Comparison of ENCODE assay signal across 25 mouse cellular contexts in the genomic region with DNA sequence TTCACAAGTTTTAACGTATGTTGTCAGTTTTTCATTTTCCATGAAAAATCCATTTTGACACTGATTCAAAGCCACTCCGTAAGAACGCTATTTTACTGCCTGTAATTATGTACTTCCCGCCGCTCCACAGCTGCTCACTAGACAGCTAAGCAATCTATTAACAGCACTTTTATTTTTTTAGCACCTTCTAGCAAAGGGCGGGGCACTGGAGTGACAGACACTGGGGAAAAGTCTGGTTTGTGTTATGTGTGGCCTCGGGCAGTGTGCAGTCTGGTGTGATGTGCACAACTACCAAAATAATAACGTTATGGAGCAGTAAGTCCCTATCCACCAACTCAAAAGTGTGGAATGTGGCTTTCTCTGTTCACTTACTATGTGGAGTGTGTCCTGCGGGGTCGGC.
DNase-seq lines count a peak whose midpoint lies in the region; ATAC-seq and TF ChIP-seq lines count a peak whose summit lies in the region.
"Had no signal": no experiment of that assay in that cellular context is flagged by ENCODE, and none has a peak within 500 bp of the region (broad histone marks: within the 10 kb centered on the region; RNA-seq: fewer than 3 reads in every experiment).

No protein-coding gene starts in this region.

- ATAC-seq in forebrain, embryonic 14.5 days = no peak
- no peak for ATAC-seq in midbrain, postnatal 0 days (ENCODE audit: low FRiP score)
- no peak for ATAC-seq in midbrain, embryonic 16.5 days
- ATAC-seq in limb, embryonic 12.5 days (ENCODE audit: insufficient number of reproducible peaks, insufficient read depth, low FRiP score, low TSS enrichment, low read depth) = peak; percentile 73
- peak; percentile 45; the same call in 1 of the 2 replicates for ATAC-seq in neural tube, embryonic 15.5 days (ENCODE audit: low FRiP score)
- ATAC-seq: liver, postnatal 0 days; lung, postnatal 0 days had no signal

- H3K4me1 ChIP-seq in forebrain, embryonic 14.5 days (ENCODE audit: control insufficient read depth, insufficient read depth, low read length) = no peaks in the 10 kb centered on the region
- no peaks in the 10 kb centered on the region for H3K4me1 ChIP-seq in forebrain, embryonic 10.5 days
- H3K4me1 ChIP-seq in midbrain, postnatal 0 days (ENCODE audit: insufficient read depth, low read length) = no peaks in the 10 kb centered on the region
- no peaks in the 10 kb centered on the region for H3K4me1 ChIP-seq in midbrain, embryonic 16.5 days (ENCODE audit: control insufficient read depth, insufficient read depth, low read length)
- H3K4me1 ChIP-seq in limb, embryonic 12.5 days (replicated peaks) = peaks cover 5% of the 10 kb centered on the region
- H3K4me1 ChIP-seq in neural tube, embryonic 15.5 days = no peaks in the 10 kb centered on the region
- H3K4me1 ChIP-seq: heart, embryonic 15.5 days; kidney, embryonic 15.5 days; midbrain, embryonic 10.5 days had no signal

- no peaks in the 10 kb centered on the region; the same call in 1 of the 2 replicates for H3K9me3 ChIP-seq in forebrain, embryonic 14.5 days (replicated peaks; ENCODE audit: control insufficient read depth, low read length)
- H3K9me3 ChIP-seq in forebrain, embryonic 10.5 days = no peaks in the 10 kb centered on the region; the same call in 1 of the 2 replicates
- no peaks in the 10 kb centered on the region for H3K9me3 ChIP-seq in midbrain, postnatal 0 days (ENCODE audit: low read length)
- 0 out of 2 replicates have a peak, but pooled peaks cover 3% of the 10 kb centered on the region for H3K9me3 ChIP-seq in midbrain, embryonic 16.5 days (replicated peaks; ENCODE audit: control insufficient read depth, low read length, poor library complexity, severe bottlenecking)
- peaks cover 18% of the 10 kb centered on the region; the same call in 1 of the 2 replicates for H3K9me3 ChIP-seq in limb, embryonic 12.5 days
- no peaks in the 10 kb centered on the region for H3K9me3 ChIP-seq in neural tube, embryonic 15.5 days (replicated peaks)
- H3K9me3 ChIP-seq: heart, embryonic 15.5 days had no signal

- no peak overlapping the region for H3K4me3 ChIP-seq in forebrain, embryonic 14.5 days (ENCODE audit: low read depth, low read length)
- H3K4me3 ChIP-seq in forebrain, embryonic 10.5 days = no peak overlapping the region
- H3K4me3 ChIP-seq in midbrain, postnatal 0 days (ENCODE audit: low read depth, low read length) = no peak overlapping the region
- no peak overlapping the region for H3K4me3 ChIP-seq in midbrain, embryonic 16.5 days (ENCODE audit: low read depth, low read length)
- no peak overlapping the region for H3K4me3 ChIP-seq in limb, embryonic 12.5 days (replicated peaks)
- no peak overlapping the region for H3K4me3 ChIP-seq in neural tube, embryonic 15.5 days (replicated peaks)
- H3K4me3 ChIP-seq: gastrocnemius, adult 2 months; heart, embryonic 15.5 days; kidney, embryonic 15.5 days; midbrain, embryonic 10.5 days had no signal

- H3K27ac ChIP-seq in forebrain, embryonic 14.5 days (ENCODE audit: low read depth, low read length) = no peak overlapping the region
- no peak overlapping the region for H3K27ac ChIP-seq in forebrain, embryonic 10.5 days
- H3K27ac ChIP-seq in midbrain, postnatal 0 days (ENCODE audit: low read depth, low read length) = no peak overlapping the region
- H3K27ac ChIP-seq in midbrain, embryonic 16.5 days (ENCODE audit: low read length) = no peak overlapping the region
- H3K27ac ChIP-seq in limb, embryonic 12.5 days = no peak overlapping the region
- H3K27ac ChIP-seq in neural tube, embryonic 15.5 days (replicated peaks) = no peak overlapping the region
- H3K27ac ChIP-seq: gastrocnemius, adult 2 months; heart, embryonic 15.5 days; kidney, embryonic 15.5 days; macrophage; midbrain, embryonic 10.5 days had no signal

- no peak overlapping the region for H3K4me2 ChIP-seq in forebrain, embryonic 14.5 days (ENCODE audit: low read length)
- H3K4me2 ChIP-seq in midbrain, postnatal 0 days (ENCODE audit: low read depth, low read length, poor library complexity, severe bottlenecking) = no peak overlapping the region
- no peak overlapping the region for H3K4me2 ChIP-seq in midbrain, embryonic 16.5 days (ENCODE audit: low read length)
- no peak overlapping the region for H3K4me2 ChIP-seq in limb, embryonic 12.5 days
- no peak overlapping the region for H3K4me2 ChIP-seq in neural tube, embryonic 15.5 days
- H3K4me2 ChIP-seq: heart, embryonic 15.5 days; kidney, embryonic 15.5 days; liver, embryonic 11.5 days had no signal

- WGBS in forebrain, embryonic 14.5 days = 81% methylated on average over 10 of the region's 10 CpGs
- 88% methylated on average over 10 of the region's 10 CpGs for WGBS in forebrain, embryonic 10.5 days
- WGBS in midbrain, postnatal 0 days = 67% methylated on average over 10 of the region's 10 CpGs
- 78% methylated on average over 10 of the region's 10 CpGs for WGBS in midbrain, embryonic 16.5 days
- WGBS in limb, embryonic 12.5 days = 30% methylated on average over 10 of the region's 10 CpGs
- 42% methylated on average over 10 of the region's 10 CpGs for WGBS in neural tube, embryonic 15.5 days

- no peaks in the 10 kb centered on the region for H3K27me3 ChIP-seq in forebrain, embryonic 14.5 days (replicated peaks; ENCODE audit: control insufficient read depth, insufficient read depth, low read length)
- H3K27me3 ChIP-seq in forebrain, embryonic 10.5 days (ENCODE audit: poor library complexity, severe bottlenecking) = no peaks in the 10 kb centered on the region
- H3K27me3 ChIP-seq in midbrain, postnatal 0 days (ENCODE audit: insufficient read depth, low read length) = no peaks in the 10 kb centered on the region
- no peaks in the 10 kb centered on the region for H3K27me3 ChIP-seq in midbrain, embryonic 16.5 days (ENCODE audit: control insufficient read depth, insufficient read depth, low read depth, low read length)
- H3K27me3 ChIP-seq in limb, embryonic 12.5 days = no peaks in the 10 kb centered on the region; the same call in 1 of the 2 replicates
- H3K27me3 ChIP-seq in neural tube, embryonic 15.5 days (replicated peaks) = no peaks in the 10 kb centered on the region
- H3K27me3 ChIP-seq: heart, embryonic 15.5 days; kidney, embryonic 15.5 days had no signal

- peak; percentile 33 for DNase-seq in forebrain, embryonic 14.5 days (ENCODE audit: low spot score)
- no peak for DNase-seq in forebrain, embryonic 10.5 days (ENCODE audit: extremely low spot score, low spot score)
- DNase-seq in midbrain, postnatal 0 days (ENCODE audit: low spot score) = peak; percentile 31
- no peak for DNase-seq in cerebellum, postnatal 25 days
- DNase-seq in retina, postnatal 1 day = no peak
- DNase-seq: adrenal gland, postnatal 25 days; cerebellum, adult 11 months; cerebellum, adult 9-11 months; embryo, embryonic 11 days; gastrocnemius, adult 2 months; heart, postnatal 36 days; kidney, adult 11 months; kidney, postnatal 36 days; layer of hippocampus, postnatal 36 days; liver, postnatal 0 days; thymus, postnatal 14 days had no signal

- no peaks in the 10 kb centered on the region for H3K36me3 ChIP-seq in forebrain, embryonic 14.5 days (ENCODE audit: control insufficient read depth, insufficient read depth, low read length)
- no peaks in the 10 kb centered on the region for H3K36me3 ChIP-seq in forebrain, embryonic 10.5 days (replicated peaks)
- H3K36me3 ChIP-seq in midbrain, postnatal 0 days (ENCODE audit: insufficient read depth, low read length) = no peaks in the 10 kb centered on the region
- no peaks in the 10 kb centered on the region for H3K36me3 ChIP-seq in midbrain, embryonic 16.5 days (ENCODE audit: control insufficient read depth, insufficient read depth, low read length)
- no peaks in the 10 kb centered on the region for H3K36me3 ChIP-seq in limb, embryonic 12.5 days
- H3K36me3 ChIP-seq in neural tube, embryonic 15.5 days = no peaks in the 10 kb centered on the region
- H3K36me3 ChIP-seq: heart, embryonic 15.5 days; kidney, embryonic 15.5 days; midbrain, embryonic 10.5 days had no signal

- no peak for TF ChIP-seq CTCF in midbrain, postnatal 0 days (IDR thresholded peaks at IDR 0.05)

- H3K9ac ChIP-seq in forebrain, embryonic 14.5 days (ENCODE audit: low read length) = no peak overlapping the region
- no peak overlapping the region for H3K9ac ChIP-seq in midbrain, postnatal 0 days (replicated peaks; ENCODE audit: low read length, poor library complexity, severe bottlenecking)
- no peak overlapping the region for H3K9ac ChIP-seq in midbrain, embryonic 16.5 days (ENCODE audit: low read depth, low read length)
- H3K9ac ChIP-seq in limb, embryonic 12.5 days (replicated peaks) = no peak overlapping the region
- no peak overlapping the region for H3K9ac ChIP-seq in neural tube, embryonic 15.5 days (replicated peaks)
- H3K9ac ChIP-seq: heart, embryonic 15.5 days; kidney, embryonic 15.5 days; liver, postnatal 0 days had no signal

Comparison
In these comparisons a context has a peak if more than half of its experiments do, and no peak if none do; other contexts are left out.
1. DNase-seq: peak in forebrain, embryonic 14.5 days (single experiment) and midbrain, postnatal 0 days (single experiment); none in forebrain, embryonic 10.5 days (single experiment), cerebellum, postnatal 25 days (0 of 2) and retina, postnatal 1 day (single experiment).
2. ATAC-seq: peak in limb, embryonic 12.5 days (single experiment) and neural tube, embryonic 15.5 days (single experiment); none in forebrain, embryonic 14.5 days (single experiment), midbrain, postnatal 0 days (single experiment) and midbrain, embryonic 16.5 days (single experiment).